Mouse (Mus musculus): ENCODE results near the gene Nab1. TPM values are rescaled to one million over a fixed set of nuclear protein-coding genes. Genes with fewer than 3 reads are reported as not detected.

Nab1 gene
- polyA plus RNA-seq, 1 experiment = 8.8 TPM

DNA sequence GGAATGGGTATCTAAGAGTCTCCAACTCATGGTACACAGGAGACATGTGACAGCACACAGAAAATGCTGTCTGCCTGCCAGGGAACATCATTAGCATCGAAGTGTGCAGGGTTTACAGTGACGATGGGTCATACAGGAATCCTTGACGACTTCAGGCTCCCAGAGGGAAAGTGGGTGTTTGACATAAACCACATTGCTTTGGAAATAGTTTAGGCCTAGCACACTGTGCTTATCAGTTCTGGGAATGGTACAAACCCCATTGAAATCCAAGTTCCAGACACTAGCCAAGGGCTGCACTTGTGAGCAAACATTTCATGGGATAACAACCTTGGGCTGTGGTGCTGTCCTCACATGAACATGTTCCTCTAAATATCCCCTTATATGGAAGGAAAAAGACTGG lies 78.3 kb downstream of the Nab1 start:
- Histone ChIP-seq H3K79me2 (ENCODE audit: control insufficient read depth, insufficient read depth) (no peaks in the 10 kb centered on the region), H3K79me3 (ENCODE audit: low read depth) (no peaks in the 10 kb centered on the region), H3K4me3 (ENCODE audit: insufficient read depth, poor library complexity, severe bottlenecking) (no peak overlapping the region), H3K27me3 (ENCODE audit: control insufficient read depth, insufficient read depth, insufficient read length) (no peaks in the 10 kb centered on the region), H3ac (ENCODE audit: control insufficient read depth, insufficient read length, low read depth) (no peak overlapping the region), H3K36me3 (ENCODE audit: control insufficient read depth, insufficient read depth) (no peaks in the 10 kb centered on the region)
- TF ChIP-seq MAX (IDR thresholded peaks at IDR 0.05) (no peak), MYOD1 (IDR thresholded peaks at IDR 0.05; ENCODE audit: control insufficient read depth, insufficient read length, low read depth) (no peak), FOSL1 (IDR thresholded peaks at IDR 0.05; ENCODE audit: insufficient read depth, low read length, poor library complexity, severe bottlenecking) (no peak), CTCF (IDR thresholded peaks at IDR 0.05; ENCODE audit: control insufficient read depth, insufficient read depth, insufficient read length) (no peak)

DNA sequence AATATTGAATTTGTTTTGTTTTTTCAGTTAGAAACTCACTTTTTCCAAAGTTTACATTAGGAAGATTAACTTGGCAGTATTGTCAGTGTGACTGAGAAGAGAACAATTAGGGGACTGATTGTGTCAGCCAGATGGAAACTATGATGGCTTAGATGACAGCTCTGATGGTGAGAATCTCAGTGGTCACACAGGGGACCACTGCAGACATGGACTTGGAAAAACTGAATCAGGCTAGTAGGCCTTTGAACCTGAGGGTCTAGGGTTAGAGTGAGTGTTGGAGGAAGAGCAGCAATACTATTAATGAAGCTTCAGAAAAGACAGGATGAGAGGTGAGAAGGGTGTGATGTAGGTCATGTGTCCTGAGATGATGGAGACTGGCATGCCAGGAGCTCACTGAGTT lies 78.9 kb downstream of the Nab1 start:
- no peaks in the 10 kb centered on the region for H3K36me3 ChIP-seq (ENCODE audit: control insufficient read depth, insufficient read depth)
- no peaks in the 10 kb centered on the region for H3K27me3 ChIP-seq (ENCODE audit: control insufficient read depth, insufficient read depth, insufficient read length)
- TF ChIP-seq FOSL1 (IDR thresholded peaks at IDR 0.05; ENCODE audit: insufficient read depth, low read length, poor library complexity, severe bottlenecking) (no peak), MYOG (IDR thresholded peaks at IDR 0.05; ENCODE audit: control insufficient read depth, extremely low read depth, insufficient read length) (no peak)
- no peaks in the 10 kb centered on the region for H3K79me3 ChIP-seq (ENCODE audit: low read depth)
- H3K4me3 ChIP-seq (ENCODE audit: insufficient read depth, poor library complexity, severe bottlenecking) = no peak overlapping the region
- no peaks in the 10 kb centered on the region for H3K79me2 ChIP-seq (ENCODE audit: control insufficient read depth, insufficient read depth)
- no peak overlapping the region for H3ac ChIP-seq (ENCODE audit: control insufficient read depth, insufficient read length, low read depth)

DNA sequence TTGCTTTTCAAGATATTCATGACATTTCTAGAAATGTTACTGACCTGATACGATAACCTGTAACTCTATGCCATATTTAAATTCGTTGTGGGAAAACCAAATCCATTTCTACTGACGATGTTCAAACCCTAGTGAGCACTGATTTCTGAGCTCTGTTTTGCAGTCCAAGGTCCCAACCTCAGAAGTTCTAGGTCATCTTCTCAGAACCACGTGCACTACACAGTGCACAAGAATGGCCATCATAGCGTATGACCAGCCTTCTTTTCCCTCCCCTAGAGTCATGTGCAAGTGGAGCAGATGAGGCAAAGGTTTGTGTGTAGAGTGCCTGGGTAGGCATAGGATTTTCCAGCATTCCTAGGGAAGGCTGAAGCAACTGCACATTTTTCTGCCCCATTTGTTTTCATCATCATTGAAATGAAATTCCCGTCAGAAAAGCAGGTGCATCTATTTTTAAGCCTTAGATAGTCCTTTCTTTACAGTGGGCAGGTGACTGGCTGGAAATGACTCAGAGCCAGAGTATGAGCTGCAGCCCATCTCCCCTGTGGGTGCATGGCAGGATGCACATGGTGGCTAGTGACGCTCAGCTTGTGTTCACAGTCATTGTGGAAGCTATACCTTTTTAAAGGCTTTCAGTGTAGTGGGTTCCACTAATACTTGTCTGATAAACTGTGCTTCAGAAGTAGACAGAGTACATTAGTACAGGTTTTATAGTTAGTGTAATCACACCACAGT lies 81.2 kb downstream of the Nab1 start:
- H3K27me3 ChIP-seq (ENCODE audit: control insufficient read depth, insufficient read depth, insufficient read length) = no peaks in the 10 kb centered on the region
- TF ChIP-seq MAX (IDR thresholded peaks at IDR 0.05) (no peak), FOSL1 (IDR thresholded peaks at IDR 0.05; ENCODE audit: insufficient read depth, low read length, poor library complexity, severe bottlenecking) (no peak), MYOG (IDR thresholded peaks at IDR 0.05; ENCODE audit: control insufficient read depth, extremely low read depth, insufficient read length) (no peak), MYOD1 (IDR thresholded peaks at IDR 0.05; ENCODE audit: control insufficient read depth, insufficient read length, low read depth) (no peak)
- no peak overlapping the region for H3K4me3 ChIP-seq (ENCODE audit: insufficient read depth, poor library complexity, severe bottlenecking)
- H3K36me3 ChIP-seq (ENCODE audit: control insufficient read depth, insufficient read depth) = no peaks in the 10 kb centered on the region
- H3K79me3 ChIP-seq (ENCODE audit: low read depth) = no peaks in the 10 kb centered on the region
- no peak overlapping the region for H3ac ChIP-seq (ENCODE audit: control insufficient read depth, insufficient read length, low read depth)
- H3K79me2 ChIP-seq (ENCODE audit: control insufficient read depth, insufficient read depth) = no peaks in the 10 kb centered on the region

Other genes starting within 250 kb of the Nab1 start
- 1.4 TPM for gene Nemp2, start 130.0 kb upstream of the Nab1 start, polyA plus RNA-seq (2012; fragmentation: generic; extraction: Trizol)
- gene Mfsd6, start 226.8 kb upstream of the Nab1 start, polyA plus RNA-seq (2012; fragmentation: generic; extraction: Trizol) = 0.30 TPM

All from C2C12 (cell line).